Mouse (Mus musculus): ENCODE results near the gene Aldoart2.

- TF ChIP-seq CHD2 (IDR thresholded peaks at IDR 0.05; ENCODE audit: low read depth, low read length), result no peak
- no peak for TF ChIP-seq ZC3H11A (IDR thresholded peaks at IDR 0.05; ENCODE audit: borderline replicate concordance, low read depth, low read length)
- no peak for TF ChIP-seq MAFK (IDR thresholded peaks at IDR 0.05; ENCODE audit: insufficient read depth, low read depth, low read length)
- no peak for TF ChIP-seq ZNF384 (IDR thresholded peaks at IDR 0.05; ENCODE audit: low read depth, low read length)
These were observed 8.8 kb downstream of the Aldoart2 start for GRCm38 (mm10) chr12:55573794-55574193.

Data from ES-E14 (cell line).